Mouse (Mus musculus) liver, embryonic 13.5 days (tissue): ENCODE results near the gene Zdhhc1. TPM values are rescaled to one million over a fixed set of nuclear protein-coding genes. Genes with fewer than 3 reads are reported as not detected.

Experiments
- ATAC-seq: fragments of 200-750 bp; cut with Nextera tagmentation; 2 replicates; pipeline ENCODE4 v1.8.0; 2017; ENCODE audit warnings: low read depth, mild to moderate bottlenecking, moderate number of reproducible peaks, moderate library complexity
- DNase-seq: peaks from one replicate; pipeline ENCODE4 v3.0.0; 2022
- H3K27ac ChIP-seq: fragments of 300-500 bp; sonication (generic); 2 replicates; pipeline ENCODE4 v1.5.1; 2015; ENCODE audit warnings: moderate library complexity, mild to moderate bottlenecking, inconsistent platforms
- H3K27me3 ChIP-seq: fragments of 300-500 bp; sonication (generic); 2 replicates; pipeline ENCODE4 v1.6.1; 2015; ENCODE audit warnings: mild to moderate bottlenecking, inconsistent platforms
- H3K36me3 ChIP-seq: fragments of 300-500 bp; sonication (generic); 2 replicates; pipeline ENCODE4 v1.6.1; 2015; ENCODE audit warnings: mild to moderate bottlenecking, inconsistent platforms
- H3K4me1 ChIP-seq: fragments of 300-500 bp; sonication (generic); replicated peaks from 2 replicates; pipeline ENCODE4 v1.6.1; 2015; ENCODE audit warnings: inconsistent platforms
- H3K4me2 ChIP-seq: fragments of 300-500 bp; sonication (generic); 2 replicates; pipeline ENCODE4 v1.6.1; 2015; ENCODE audit warnings: inconsistent platforms, mild to moderate bottlenecking, moderate library complexity
- H3K4me3 ChIP-seq: fragments of 300-500 bp; sonication (generic); replicated peaks from 2 replicates; pipeline ENCODE4 v1.5.1; 2015; ENCODE audit warnings: mild to moderate bottlenecking, inconsistent platforms
- H3K9ac ChIP-seq: fragments of 300-500 bp; sonication (generic); 2 replicates; pipeline ENCODE4 v1.6.1; 2015; ENCODE audit warnings: mild to moderate bottlenecking, inconsistent platforms
- H3K9me3 ChIP-seq: fragments of 300-500 bp; sonication (generic); replicated peaks from 2 replicates; pipeline ENCODE4 v1.6.1; 2016; ENCODE audit warnings: inconsistent platforms
- WGBS: fragments of 180-500 bp; shearing (Covaris S2); methylation state at CpG from one replicate; pipeline ENCODE4 v1.1.7; 2015; ENCODE audit not compliant: insufficient replicate concordance; 5-methylcytosine and 5-hydroxymethylcytosine counted together
- polyA plus RNA-seq: library from polyadenylated mRNA; unstranded; fragments of >200 nt; fragmentation: Nextera tagmentation; extraction: Ambion mirVana; gene quantifications from 2 replicates; pipeline ENCODE4 v1.2.1, GENCODE M21; 2015

Gene Zdhhc1
- polyA plus RNA-seq, 1 experiment from 2014 or later = 2.1 TPM

GRCm38 (mm10) chr8:105434136-105434535 is 62.6 kb downstream of the Zdhhc1 start:
- Histone ChIP-seq H3K36me3 (no peaks in the 10 kb centered on the region), H3K27me3 (peaks cover 31% of the 10 kb centered on the region), H3K27ac (no peak overlapping the region), H3K4me2 (no peak overlapping the region), H3K9ac (no peak overlapping the region), H3K4me1 (no peaks in the 10 kb centered on the region), H3K9me3 (no peaks in the 10 kb centered on the region), H3K4me3 (no peak overlapping the region)
- 62% methylated on average over 5 of the region's 5 CpGs for WGBS
- ATAC-seq (no peak), DNase-seq (no peak)

GRCm38 (mm10) chr8:105433511-105433910 is 63.2 kb downstream of the Zdhhc1 start:
- Histone ChIP-seq H3K36me3 (no peaks in the 10 kb centered on the region), H3K4me1 (no peaks in the 10 kb centered on the region), H3K27ac (no peak overlapping the region), H3K4me2 (no peak overlapping the region), H3K9ac (no peak overlapping the region), H3K9me3 (no peaks in the 10 kb centered on the region), H3K4me3 (no peak overlapping the region), H3K27me3 (peaks cover 30% of the 10 kb centered on the region)
- ATAC-seq (no peak), DNase-seq (no peak)
- 45% methylated on average over 5 of the region's 5 CpGs for WGBS

GRCm38 (mm10) chr8:105433021-105433420 is 63.7 kb downstream of the Zdhhc1 start:
- H3K4me2 ChIP-seq = no peak overlapping the region
- WGBS = 66% methylated on average over 6 of the region's 6 CpGs
- no peak overlapping the region for H3K9ac ChIP-seq
- H3K4me3 ChIP-seq = no peak overlapping the region
- H3K9me3 ChIP-seq = no peaks in the 10 kb centered on the region
- H3K27me3 ChIP-seq = peaks cover 30% of the 10 kb centered on the region
- H3K27ac ChIP-seq = no peak overlapping the region
- DNase-seq (no peak), ATAC-seq (no peak)
- no peaks in the 10 kb centered on the region for H3K36me3 ChIP-seq
- H3K4me1 ChIP-seq = no peaks in the 10 kb centered on the region

GRCm38 (mm10) chr8:105431743-105432515 is 64.8 kb downstream of the Zdhhc1 start:
- H3K9me3 ChIP-seq = no peaks in the 10 kb centered on the region
- no peaks in the 10 kb centered on the region for H3K36me3 ChIP-seq
- H3K4me2 ChIP-seq = no peak overlapping the region
- H3K4me1 ChIP-seq = no peaks in the 10 kb centered on the region
- H3K4me3 ChIP-seq = no peak overlapping the region
- DNase-seq (no peak), ATAC-seq (no peak)
- peaks cover 25% of the 10 kb centered on the region for H3K27me3 ChIP-seq
- H3K9ac ChIP-seq = no peak overlapping the region
- H3K27ac ChIP-seq = no peak overlapping the region
- WGBS = 54% methylated on average over 7 of the region's 7 CpGs

GRCm38 (mm10) chr8:105426878-105427277 is 69.8 kb downstream of the Zdhhc1 start:
- no peak overlapping the region for H3K27ac ChIP-seq
- H3K27me3 ChIP-seq = 0 out of 2 replicates have a peak, but pooled peaks cover 7% of the 10 kb centered on the region
- ATAC-seq (no peak), DNase-seq (no peak)
- H3K4me2 ChIP-seq = no peak overlapping the region
- 34% methylated on average over 6 of the region's 6 CpGs for WGBS
- H3K4me3 ChIP-seq = no peak overlapping the region
- H3K36me3 ChIP-seq = no peaks in the 10 kb centered on the region
- H3K9me3 ChIP-seq = no peaks in the 10 kb centered on the region
- no peaks in the 10 kb centered on the region for H3K4me1 ChIP-seq
- no peak overlapping the region for H3K9ac ChIP-seq

Other genes with a start within 250 kb of the Zdhhc1 start
- gene B3gnt9, start 241.7 kb downstream of the Zdhhc1 start, polyA plus RNA-seq = 2.3 and 3.2 TPM in 2 replicates
- gene Tradd, start 232.3 kb downstream of the Zdhhc1 start, polyA plus RNA-seq = 16.2 and 16.7 TPM in 2 replicates
- 0.98 and 1.1 TPM in 2 replicates for gene Fbxl8, start 232.3 kb downstream of the Zdhhc1 start, polyA plus RNA-seq
- 0.10 TPM in 1 of 2 replicates, not detected in the other for gene Hsf4, start 227.1 kb downstream of the Zdhhc1 start, polyA plus RNA-seq
- gene Nol3, start 220.8 kb downstream of the Zdhhc1 start, polyA plus RNA-seq = 0.10 and 0.14 TPM in 2 replicates
- 0.60 and 1.1 TPM in 2 replicates for gene 4931428F04Rik, start 207.0 kb downstream of the Zdhhc1 start, polyA plus RNA-seq
- gene Exoc3l, start 200.8 kb downstream of the Zdhhc1 start, polyA plus RNA-seq = 6.2 and 6.7 TPM in 2 replicates
- gene E2f4, start 199.2 kb downstream of the Zdhhc1 start, polyA plus RNA-seq = 187 and 232 TPM in 2 replicates
- 2.1 and 2.8 TPM in 2 replicates for gene Elmo3, start 191.3 kb downstream of the Zdhhc1 start, polyA plus RNA-seq
- gene Lrrc29, start 170.6 kb downstream of the Zdhhc1 start, polyA plus RNA-seq = 9.4 and 9.5 TPM in 2 replicates
- gene Tmem208, start 170.5 kb downstream of the Zdhhc1 start, polyA plus RNA-seq = 103 and 108 TPM in 2 replicates
- gene Fhod1, start 148.9 kb downstream of the Zdhhc1 start, polyA plus RNA-seq = 0.66 and 0.71 TPM in 2 replicates
- gene Slc9a5, start 148.1 kb downstream of the Zdhhc1 start, polyA plus RNA-seq = 0.14 and 0.15 TPM in 2 replicates
- 0.05 and 0.09 TPM in 2 replicates for gene Plekhg4, start 123.6 kb downstream of the Zdhhc1 start, polyA plus RNA-seq
- not detected in 2 replicates for gene Kctd19, start 83.4 kb downstream of the Zdhhc1 start, polyA plus RNA-seq
- gene Lrrc36, start 83.3 kb downstream of the Zdhhc1 start, polyA plus RNA-seq = 0.15 and 0.16 TPM in 2 replicates
- gene Tppp3, start 25.4 kb downstream of the Zdhhc1 start, polyA plus RNA-seq = 1.6 and 1.8 TPM in 2 replicates
- gene Hsd11b2, start 21.9 kb upstream of the Zdhhc1 start, polyA plus RNA-seq = 1.5 and 2.2 TPM in 2 replicates
- gene Atp6v0d1, start 69.1 kb upstream of the Zdhhc1 start, polyA plus RNA-seq = 49.4 and 52.7 TPM in 2 replicates
- gene Ripor1, start 108.4 kb upstream of the Zdhhc1 start, polyA plus RNA-seq = 7.2 and 9.0 TPM in 2 replicates
- gene Ctcf, start 139.7 kb upstream of the Zdhhc1 start, polyA plus RNA-seq = 69.1 and 75.8 TPM in 2 replicates
- 0.15 and 0.41 TPM in 2 replicates for gene Agrp, start 140.5 kb upstream of the Zdhhc1 start, polyA plus RNA-seq
- 0.29 and 0.32 TPM in 2 replicates for gene Carmil2, start 189.4 kb upstream of the Zdhhc1 start, polyA plus RNA-seq
- gene Acd, start 204.2 kb upstream of the Zdhhc1 start, polyA plus RNA-seq = 24.4 and 26.8 TPM in 2 replicates
- 8.5 and 8.6 TPM in 2 replicates for gene Pard6a, start 204.2 kb upstream of the Zdhhc1 start, polyA plus RNA-seq
- gene 4933405L10Rik, start 210.8 kb upstream of the Zdhhc1 start, polyA plus RNA-seq = not detected in 2 replicates
- gene Enkd1, start 211.3 kb upstream of the Zdhhc1 start, polyA plus RNA-seq = 8.6 and 8.8 TPM in 2 replicates